Mouse (Mus musculus) heart, adult 2 months (tissue): Measurements from ENCODE around the gene Ppp1r10. TPM values are rescaled to one million over a fixed set of nuclear protein-coding genes. Genes with fewer than 3 reads are reported as not detected.

ENCODE experiments used
- DNase-seq, 2 experiments: peaks; one replicate each; pipeline ENCODE4 v3.0.0; 2021
- H3K27ac ChIP-seq: fragments of 200-600 bp; 2 replicates; pipeline ENCODE4 v1.8.1; 2022
- H3K27me3 ChIP-seq: fragments of 200-500 bp; 2 replicates; pipeline ENCODE4 v1.6.1; 2012; ENCODE audit warnings: mild to moderate bottlenecking, low read length, inconsistent platforms, mixed read lengths; ENCODE audit not compliant: control insufficient read depth, insufficient read depth
- H3K36me3 ChIP-seq: fragments of 200-500 bp; 2 replicates; pipeline ENCODE4 v1.6.1; 2012; ENCODE audit warnings: low read length, inconsistent platforms; ENCODE audit not compliant: control insufficient read depth, insufficient read depth
- H3K4me1 ChIP-seq: fragments of 200-500 bp; 2 replicates; pipeline ENCODE4 v1.6.1; 2011; ENCODE audit warnings: low read length; ENCODE audit not compliant: control insufficient read depth, insufficient read depth
- H3K4me3 ChIP-seq: fragments of 200-600 bp; 2 replicates; pipeline ENCODE4 v1.8.1; 2022
- H3K79me2 ChIP-seq: fragments of 200-500 bp; replicated peaks from 2 replicates; pipeline ENCODE4 v1.6.1; 2012; ENCODE audit warnings: mild to moderate bottlenecking, inconsistent platforms, low read length, moderate library complexity, mixed read lengths; ENCODE audit not compliant: control insufficient read depth, insufficient read depth
- H3K9ac ChIP-seq: fragments of 200-500 bp; 2 replicates; pipeline ENCODE4 v1.6.1; 2012; ENCODE audit warnings: low read depth, mild to moderate bottlenecking, control low read depth, inconsistent platforms, low read length, mixed read lengths
- CTCF ChIP-seq: fragments of 200-600 bp; IDR thresholded peaks from 2 replicates; pipeline ENCODE4 v1.8.1; 2022; ENCODE audit warnings: antibody characterized with exemption, mild to moderate bottlenecking, moderate library complexity
- EP300 ChIP-seq: fragments of 200-500 bp; IDR thresholded peaks from 2 replicates; pipeline ENCODE4 v1.6.1; 2011; ENCODE audit warnings: low read depth, low read length, control low read depth; ENCODE audit not compliant: insufficient read depth
- POLR2A ChIP-seq: fragments of 200-500 bp; IDR thresholded peaks from 2 replicates; pipeline ENCODE4 v1.6.1; 2011; ENCODE audit warnings: mild to moderate bottlenecking, low read depth, low read length, control low read depth; ENCODE audit not compliant: insufficient read depth
- WGBS: fragments of 180-500 bp; shearing (Covaris S2); methylation state at CpG from one replicate; pipeline ENCODE4 v1.1.7; 2018; 5-methylcytosine and 5-hydroxymethylcytosine counted together
- intact Hi-C: fragments of 180-260 bp; cut with DNase I; formaldehyde crosslinking; loops from one replicate; pipeline ENCODE4 v1.15.1; 2025
- long read RNA-seq: library from polyadenylated mRNA; stranded (forward); transcript quantifications from one replicate; pipeline ENCODE4 v2.0.0, GENCODE M21; 2021
- polyA plus RNA-seq: library from polyadenylated mRNA; depleted of rRNA; stranded (reverse); fragments of >200 nt; gene quantifications from 2 replicates; pipeline ENCODE4 v1.2.3, GENCODE M21; 2012; rRNA removed
- total RNA-seq, 2 experiments: library from RNA; stranded (reverse); gene quantifications; 2 replicates each; pipeline ENCODE4 v1.2.3; 2021

The Ppp1r10 gene
- 10 to 100 TPM; 26.4 to 40.9 TPM for total RNA-seq
- 18.1 and 18.7 TPM in 2 replicates for polyA plus RNA-seq
- long read RNA-seq, partial matches to known transcripts = 9 of 19 reads
- long read RNA-seq, other reads (novel, unspliced or antisense) = 8 of 19 reads

- Histone ChIP-seq H3K27ac (peak within 1 kb of the TSS; percentile 100), H3K4me3 (peak within 1 kb of the TSS; percentile 79), H3K27me3 (no peaks in the 10 kb centered on the region), H3K79me2 (no peaks in the 10 kb centered on the region), H3K36me3 (peaks cover 11% of the 10 kb centered on the region), H3K4me1 (peaks cover 7% of the 10 kb centered on the region), H3K9ac (peak within 1 kb of the TSS; percentile 70)
- TF ChIP-seq POLR2A (peak; percentile 100), CTCF (peak; percentile 80), EP300 (peak; percentile 90)
- under 1% methylated on average over 83 of the region's 83 CpGs for WGBS
- DNase-seq = peak; percentile 97 to 100
- intact Hi-C loops = loop anchor here (2.0 kb wide), 3 partner anchors 20 to 78 kb away; partner anchors contain the start of genes 2310061I04Rik and Tubb5
Observed at GRCm38 (mm10) chr17:35916297-35917142, at the start of gene Ppp1r10, which contains the start of gene Mrps18b. Gene Ppp1r10, plus strand, starts transcription at chr17:35916434. Gene Mrps18b, minus strand, starts transcription at chr17:35916389.

GRCm38 (mm10) chr17:35866911-35867890 is 49.0 kb upstream of the Ppp1r10 start:
- Histone ChIP-seq H3K79me2 (no peaks in the 10 kb centered on the region), H3K9ac (peak overlapping the region; percentile 98), H3K4me3 (peak overlapping the region; percentile 61), H3K36me3 (no peaks in the 10 kb centered on the region), H3K27ac (peak overlapping the region; percentile 98), H3K27me3 (no peaks in the 10 kb centered on the region), H3K4me1 (peaks cover 9% of the 10 kb centered on the region)
- peak; percentile 69 to 76 for DNase-seq
- 15% methylated on average over 26 of the region's 26 CpGs for WGBS
- intact Hi-C loops = loop anchor here (2.0 kb wide), 1 partner anchor 50 kb away; the partner anchor contains the start of genes Mrps18b and Ppp1r10
- TF ChIP-seq CTCF = peak; percentile 67
- TF ChIP-seq POLR2A = no peak

GRCm38 (mm10) chr17:35868165-35868820 is 47.9 kb upstream of the Ppp1r10 start:
- Histone ChIP-seq H3K27me3 (no peaks in the 10 kb centered on the region), H3K4me3 (peak overlapping the region; percentile 61), H3K79me2 (no peaks in the 10 kb centered on the region), H3K4me1 (peaks cover 12% of the 10 kb centered on the region), H3K36me3 (peaks cover 3% of the 10 kb centered on the region; the same call in 1 of the 2 replicates), H3K9ac (peak overlapping the region; percentile 91), H3K27ac (peak overlapping the region; percentile 98)
- TF ChIP-seq POLR2A = no peak; the same call in 1 of the 2 replicates
- intact Hi-C loops = no loop called here
- DNase-seq = peak; percentile 59 to 73
- 19% methylated on average over 13 of the region's 17 CpGs for whole genome bisulfite sequencing

GRCm38 (mm10) chr17:35868961-35869345 is 47.3 kb upstream of the Ppp1r10 start:
- H3K9ac ChIP-seq = peak overlapping the region; percentile 91
- peak overlapping the region; percentile 61 for H3K4me3 ChIP-seq
- 7% methylated on average over 7 of the region's 7 CpGs for WGBS
- peaks cover 4% of the 10 kb centered on the region; the same call in 1 of the 2 replicates for H3K36me3 ChIP-seq
- TF ChIP-seq CTCF = no peak
- TF ChIP-seq POLR2A = no peak
- no peak for TF ChIP-seq EP300
- no peak for DNase-seq
- H3K27me3 ChIP-seq = no peaks in the 10 kb centered on the region
- peaks cover 15% of the 10 kb centered on the region for H3K4me1 ChIP-seq
- no peaks in the 10 kb centered on the region for H3K79me2 ChIP-seq
- H3K27ac ChIP-seq = peak overlapping the region; percentile 98
- intact Hi-C loops = no loop called here

DNA sequence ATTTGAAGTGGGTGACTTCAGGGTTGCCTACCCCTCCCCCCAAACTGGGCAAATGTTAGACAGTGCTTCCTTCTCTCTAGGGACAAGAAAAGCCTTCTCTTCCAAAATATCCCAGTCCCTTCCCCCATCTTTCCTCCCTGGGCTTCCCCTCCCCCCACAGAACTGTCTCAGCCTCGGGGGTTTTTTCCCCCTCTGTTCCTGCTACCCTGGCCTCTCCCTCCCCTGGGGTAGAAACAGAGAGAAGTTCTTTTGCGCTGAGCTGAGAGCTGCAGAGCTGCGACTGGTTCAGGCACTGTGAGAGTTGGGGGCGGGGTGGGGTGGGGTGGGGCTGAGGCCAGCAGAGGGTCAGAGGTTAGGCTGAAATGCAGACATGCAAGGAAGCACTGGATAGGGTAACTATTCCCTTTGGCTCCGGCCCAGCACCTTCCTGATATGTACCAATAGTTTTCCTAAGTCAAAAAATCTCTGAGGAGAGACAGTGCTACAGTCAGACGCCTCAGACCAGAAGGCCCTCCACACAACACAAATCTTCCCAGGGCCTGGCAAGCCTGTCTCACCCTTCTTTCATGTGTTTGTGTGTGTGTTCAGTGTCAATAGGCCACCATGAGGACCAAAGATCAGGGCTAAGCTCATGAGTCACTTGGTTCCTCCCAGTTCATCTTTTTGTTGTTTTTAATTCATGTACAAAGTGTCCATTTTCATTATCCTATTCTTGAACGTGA is 46.7 kb upstream of the Ppp1r10 start:
- H3K27me3 ChIP-seq = no peaks in the 10 kb centered on the region
- no peaks in the 10 kb centered on the region for H3K79me2 ChIP-seq
- peak overlapping the region; percentile 61 for H3K4me3 ChIP-seq
- intact Hi-C loops = no loop called here
- peak overlapping the region; percentile 91 for H3K9ac ChIP-seq
- 19% methylated on average over 7 of the region's 7 CpGs for WGBS
- H3K36me3 ChIP-seq = peaks cover 7% of the 10 kb centered on the region; the same call in 1 of the 2 replicates
- peaks cover 14% of the 10 kb centered on the region for H3K4me1 ChIP-seq
- H3K27ac ChIP-seq = peak overlapping the region; percentile 98
- peak; percentile 38; the same call in 1 of the 2 replicates for TF ChIP-seq POLR2A
- TF ChIP-seq CTCF = no peak
- DNase-seq = peak; percentile 67 to 71
